Mouse (Mus musculus) left cerebral cortex, postnatal 14 days (tissue): ENCODE measurements around the gene Olfr1564. TPM values are rescaled to one million over a fixed set of nuclear protein-coding genes. Genes with fewer than 3 reads are reported as not detected.
"Not testable (repeated sequence)": the region's sequence is repeated elsewhere in the genome, so short reads cannot be mapped to it uniquely, and the experiment has no call there.

Source experiments
- DNase-seq, 2 experiments: peaks; one replicate each; pipeline ENCODE4 v3.0.0; 2021 to 2022; ENCODE audit warnings: low spot score in 2 of 2, mixed read lengths in 1 of 2
- intact Hi-C: fragments of 180-260 bp; cut with DNase I; formaldehyde crosslinking; loops from one replicate; pipeline ENCODE4 v1.15.1; 2025
- long read RNA-seq, 2 experiments: library from polyadenylated mRNA; stranded (forward); transcript quantifications; one replicate each; pipeline ENCODE4 v2.0.0; 2021
- total RNA-seq, 2 experiments: library from RNA; stranded (reverse); gene quantifications; 2 replicates each; pipeline ENCODE4 v1.2.3; 2021

The Olfr1564 gene
- total RNA-seq, result 1 to 10 TPM in 1 of 2 experiments, under 1 TPM in 1; 0.63 to 1.2 TPM
- long read RNA-seq, experiment 1, result 0 reads
- long read RNA-seq, experiment 2, result 0 reads

DNA sequence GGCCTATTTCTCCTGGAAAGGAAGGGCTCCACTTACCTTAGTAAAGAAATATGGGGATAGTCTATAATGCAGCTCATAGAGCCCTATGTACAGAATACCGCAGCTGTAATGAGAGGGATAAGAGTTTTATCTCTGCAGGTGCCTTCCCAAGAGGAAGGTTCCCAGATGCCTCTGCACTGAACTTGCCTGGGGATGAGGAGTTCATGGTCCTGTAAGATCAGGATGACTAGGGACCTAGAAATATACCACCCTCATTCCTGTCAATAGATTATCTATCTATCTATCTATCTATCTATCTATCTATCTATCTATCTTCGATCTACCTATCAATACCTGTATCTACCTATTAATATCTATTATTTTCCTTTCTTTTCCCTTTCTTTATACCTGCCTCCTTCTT lies at the start of gene Olfr1564:
Gene Olfr1564 (minus strand): TSS at position 101 of the 400 bp plus-strand sequence.
- intact Hi-C loops, result no loop called here

DNA sequence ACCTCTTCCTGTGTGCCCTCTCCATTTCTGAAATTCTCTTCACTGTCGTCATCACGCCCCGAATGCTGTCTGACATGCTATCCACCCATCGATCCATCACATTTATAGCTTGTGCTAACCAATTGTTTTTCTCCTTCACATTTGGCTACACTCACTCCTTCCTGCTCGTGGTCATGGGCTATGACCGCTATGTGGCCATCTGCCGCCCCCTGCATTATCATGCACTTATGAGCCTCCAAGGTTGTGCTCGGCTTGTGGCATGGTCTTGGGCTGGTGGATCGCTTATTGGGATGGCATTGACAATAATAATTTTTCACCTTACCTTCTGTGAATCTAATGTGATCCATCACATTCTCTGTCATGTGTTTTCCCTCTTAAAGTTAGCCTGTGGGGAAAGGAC lies 47.4 kb upstream of the Olfr1564 start:
- intact Hi-C loops, result no loop called here
- no peak for DNase-seq

More for the DNA sequence above, at the start of gene Olfr1564:
- DNase-seq, result no peak

DNA sequence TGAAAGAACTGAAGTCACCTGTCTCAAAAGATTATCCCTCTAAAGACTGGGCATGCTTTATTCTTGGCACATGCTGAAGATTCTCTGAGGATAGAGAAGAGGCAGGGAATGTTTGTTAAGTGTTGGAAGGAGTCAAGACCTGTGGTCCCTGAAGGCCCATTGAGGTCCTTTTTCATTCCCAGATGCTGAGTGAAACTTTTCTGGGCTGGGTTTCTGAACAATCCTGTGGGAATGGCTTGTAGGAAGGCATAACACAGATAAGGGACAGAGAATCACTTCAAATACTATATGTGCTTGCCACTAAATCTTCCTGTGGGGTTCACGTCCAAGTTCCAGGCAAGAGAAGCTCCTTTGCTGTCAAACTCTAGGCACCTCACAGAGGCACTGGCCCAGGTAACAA lies 42.9 kb upstream of the Olfr1564 start, which contains the start of gene Olfr63:
Gene Olfr63 (plus strand): TSS at position 301 of the 400 bp plus-strand sequence.
- DNase-seq, result no peak
- intact Hi-C loops, result no loop called here

DNA sequence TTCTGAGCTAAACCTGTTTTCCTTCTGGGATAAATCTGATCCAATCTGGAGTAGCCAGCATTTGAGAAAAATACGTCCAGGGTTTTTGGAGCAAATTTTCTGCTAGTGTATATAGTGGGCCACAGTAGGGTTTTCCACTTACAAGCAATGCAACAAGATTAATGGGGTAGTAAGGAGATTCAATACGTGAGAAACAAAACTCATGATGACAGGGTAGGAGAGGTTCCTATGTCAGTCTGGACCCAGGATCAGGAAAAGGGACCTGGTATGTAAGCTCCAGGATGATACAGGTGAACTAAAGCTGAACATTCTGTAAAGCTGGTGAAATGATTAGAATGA lies 33.8 kb upstream of the Olfr1564 start:
- DNase-seq, intact Hi-C loops: not testable (repeated sequence)

DNA sequence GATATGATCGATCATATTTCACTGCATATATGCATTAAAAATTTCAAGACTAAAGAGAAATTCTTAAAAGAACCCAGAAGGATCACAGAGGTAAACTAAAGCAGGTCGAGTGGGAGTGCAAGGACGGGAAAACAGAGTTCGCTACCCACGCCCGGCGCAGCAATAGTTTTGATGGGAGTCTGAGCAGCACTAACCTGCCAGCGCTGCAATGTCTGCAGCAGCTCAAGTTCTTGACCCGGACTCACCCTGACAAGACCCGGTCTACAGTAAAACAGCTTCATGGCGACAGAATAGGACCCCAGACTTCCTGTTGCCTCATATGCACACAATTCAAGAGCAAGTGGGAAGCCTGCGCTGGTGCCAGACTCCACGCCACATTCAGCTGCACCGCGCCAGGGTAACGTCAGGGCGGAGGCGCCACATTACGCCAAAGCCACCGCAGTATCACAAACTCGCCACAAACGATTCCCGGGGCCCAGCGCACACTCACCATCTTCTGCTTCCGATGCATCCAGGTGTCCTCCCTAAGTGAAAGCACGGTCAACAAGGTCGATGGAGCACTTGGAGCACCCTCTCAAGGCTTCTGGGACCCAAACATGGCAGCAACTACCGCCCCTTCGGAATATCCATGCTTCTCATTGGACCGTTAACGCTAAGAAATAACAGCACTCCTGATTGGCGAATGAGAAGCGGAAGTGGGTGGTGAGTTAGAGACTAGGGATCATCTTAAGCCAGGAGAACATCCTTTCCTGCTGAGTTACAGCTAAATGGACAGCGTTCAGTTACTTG lies 33.2 kb upstream of the Olfr1564 start, which contains the start of gene Zfp955a:
Gene Zfp955a (minus strand): TSS at position 616 of the 789 bp plus-strand sequence.
- DNase-seq, intact Hi-C loops: not testable (repeated sequence)

DNA sequence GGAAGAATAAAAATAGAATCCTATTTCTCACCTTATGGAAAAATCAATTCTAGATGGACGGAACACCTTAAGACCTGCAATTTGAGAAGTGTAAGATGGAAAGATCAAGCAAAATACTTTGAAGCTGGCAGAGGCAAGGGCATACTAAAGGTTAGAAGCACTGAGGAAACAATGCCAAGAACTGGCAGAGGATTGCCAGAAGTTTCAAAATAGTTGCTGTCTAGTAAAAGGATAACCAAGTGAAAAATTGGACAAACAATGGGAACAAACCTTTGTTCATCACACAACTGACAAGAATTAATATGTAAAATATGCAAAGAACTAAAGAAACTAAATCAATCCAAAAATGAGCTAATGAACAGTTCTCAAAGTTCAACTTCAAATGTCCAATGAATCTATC lies 15.2 kb upstream of the Olfr1564 start:
- intact Hi-C loops, result loop anchor here (10.0 kb wide), 1 partner anchor 68 kb away; no protein-coding TSS in a partner anchor
- not testable (repeated sequence) for DNase-seq

DNA sequence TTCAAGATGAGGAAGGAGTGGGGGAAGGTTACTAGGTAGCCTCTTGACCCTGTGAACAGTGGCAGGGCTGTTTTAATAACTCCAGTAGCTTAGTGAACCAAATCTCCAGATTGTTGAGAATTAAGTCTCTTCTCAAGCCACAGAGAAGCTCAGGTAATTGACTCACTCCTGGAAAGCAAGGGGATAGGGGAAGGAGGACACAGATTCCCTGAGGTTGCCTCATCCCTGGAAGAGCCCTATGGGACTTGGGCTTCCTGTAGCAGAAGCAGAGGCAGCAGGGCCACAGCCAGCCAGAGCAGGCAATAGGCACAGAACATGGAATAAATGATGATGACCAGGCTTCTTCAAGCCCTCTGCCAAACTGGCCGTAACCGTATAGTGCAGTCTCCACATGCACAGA lies 30.5 kb downstream of the Olfr1564 start, which contains the start of gene Olfr239:
Gene Olfr239 (plus strand): TSS at position 301 of the 400 bp plus-strand sequence.
- intact Hi-C loops, DNase-seq: not testable (repeated sequence)

DNA sequence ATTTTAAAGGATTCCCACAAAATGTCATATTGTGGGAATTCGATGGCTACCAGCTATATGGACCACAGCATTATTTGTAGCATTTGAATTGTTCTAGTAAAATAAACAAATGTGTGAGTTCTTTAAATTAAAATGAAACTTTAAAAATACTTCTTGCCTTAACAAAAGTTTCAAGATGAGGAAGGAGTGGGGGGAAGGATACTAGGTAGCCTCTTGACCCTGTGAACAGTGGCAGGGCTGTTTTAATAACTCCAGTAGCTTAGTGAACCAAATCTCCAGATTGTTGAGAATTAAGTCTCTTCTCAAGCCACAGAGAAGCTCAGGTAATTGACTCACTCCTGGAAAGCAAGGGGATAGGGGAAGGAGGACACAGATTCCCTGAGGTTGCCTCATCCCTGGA lies 53.3 kb downstream of the Olfr1564 start, which contains the start of gene Olfr55:
Gene Olfr55 (plus strand): TSS at position 301 of the 400 bp plus-strand sequence.
- intact Hi-C loops, DNase-seq: not testable (repeated sequence)

Other genes with a start within 250 kb of the Olfr1564 start
- 10 to 100 TPM; 13.6 to 14.6 TPM for gene Zfp952, start 228.6 kb downstream of the Olfr1564 start, total RNA-seq
- gene Zfp763, start 188.3 kb downstream of the Olfr1564 start, total RNA-seq, result 10 to 100 TPM; 15.8 to 17.6 TPM
- gene 4921501E09Rik, start 153.6 kb downstream of the Olfr1564 start, total RNA-seq, result not detected
- 10 to 100 TPM; 15.6 to 16.5 TPM for gene Zfp563, start 132.4 kb downstream of the Olfr1564 start, total RNA-seq
- gene Morc2b, start 82.0 kb downstream of the Olfr1564 start, total RNA-seq, result 1 to 10 TPM; 1.5 to 1.6 TPM
- gene Olfr55, start 53.2 kb downstream of the Olfr1564 start, total RNA-seq, result not detected
- gene Olfr239, start 30.4 kb downstream of the Olfr1564 start, total RNA-seq, result not detected
- gene Zfp955a, start 33.5 kb upstream of the Olfr1564 start, total RNA-seq, result 10 to 100 TPM; 12.2 to 12.6 TPM
- gene Olfr63, start 43.0 kb upstream of the Olfr1564 start, total RNA-seq, result not detected
- 10 to 100 TPM; 26.1 to 26.5 TPM for gene Zfp955b, start 67.9 kb upstream of the Olfr1564 start, total RNA-seq
- gene Zfp81, start 137.2 kb upstream of the Olfr1564 start, total RNA-seq, result 10 to 100 TPM; 16.1 to 18.7 TPM
- gene Zfp101, start 173.0 kb upstream of the Olfr1564 start, total RNA-seq, result 1 to 10 TPM; 7.3 to 7.6 TPM
- gene Actl9, start 211.2 kb upstream of the Olfr1564 start, total RNA-seq, result not detected